ENCODE assay signal across 24 mouse cellular contexts in genomic region chr1:186515071-186515470, GRCm38 (mm10).
DNase-seq lines count a peak whose midpoint lies in the region; ATAC-seq and TF ChIP-seq lines count a peak whose summit lies in the region.
"Had no signal": no experiment of that assay in that cellular context is flagged by ENCODE, and none has a peak within 500 bp of the region (broad histone marks: within the 10 kb centered on the region; RNA-seq: fewer than 3 reads in every experiment).

No protein-coding gene starts in this region.

- 44% methylated on average over 2 of the region's 2 CpGs for WGBS in heart, embryonic 13.5 days

- no peak for TF ChIP-seq CTCF in testis, adult 2 months (IDR thresholded peaks at IDR 0.05; ENCODE audit: control insufficient read depth, insufficient read depth, insufficient replicate concordance, low read depth, low read length)

- H3K27ac ChIP-seq in testis, adult 2 months (ENCODE audit: control insufficient read depth, insufficient read depth, low read depth, low read length): 0 out of 2 replicates have a peak overlapping the region, but pooled peaks have one; percentile 8
- 0 out of 2 replicates have a peak overlapping the region, but pooled peaks have one; percentile 2 for H3K27ac ChIP-seq in heart, embryonic 13.5 days (replicated peaks)
- H3K27ac ChIP-seq: forebrain, embryonic 12.5 days; heart, adult 2 months; left cerebral cortex, adult 2 months; limb, embryonic 12.5 days; liver, embryonic 14.5 days; neural tube, embryonic 13.5 days had no signal

- no peak for ATAC-seq in heart, embryonic 13.5 days (ENCODE audit: extremely low read depth, insufficient number of reproducible peaks, low FRiP score, low TSS enrichment)
- ATAC-seq in megakaryocyte, adult 5-6 weeks (ENCODE audit: poor library complexity, severe bottlenecking): no peak
- ATAC-seq: hindbrain, embryonic 16.5 days; Patski had no signal

- H3K4me2 ChIP-seq in heart, embryonic 13.5 days: peak overlapping the region; percentile 25; the same call in 1 of the 2 replicates
- H3K4me2 ChIP-seq: forebrain, embryonic 12.5 days; limb, embryonic 12.5 days; neural tube, embryonic 13.5 days had no signal

- no peaks in the 10 kb centered on the region for H3K36me3 ChIP-seq in testis, adult 2 months (ENCODE audit: control insufficient read depth, insufficient read depth, low read length)
- H3K36me3 ChIP-seq in heart, embryonic 13.5 days: no peaks in the 10 kb centered on the region
- H3K36me3 ChIP-seq: forebrain, embryonic 12.5 days; limb, embryonic 12.5 days; neural tube, embryonic 13.5 days had no signal

- H3K4me1 ChIP-seq in testis, adult 2 months (ENCODE audit: control insufficient read depth, insufficient read depth, low read length): no peaks in the 10 kb centered on the region; the same call in 1 of the 2 replicates
- peaks cover 22% of the 10 kb centered on the region for H3K4me1 ChIP-seq in heart, embryonic 13.5 days
- H3K4me1 ChIP-seq: limb, embryonic 12.5 days had no signal

- H3K4me3 ChIP-seq in testis, adult 2 months (ENCODE audit: control insufficient read depth, low read depth, low read length): no peak overlapping the region
- H3K4me3 ChIP-seq in heart, embryonic 13.5 days: no peak overlapping the region
- H3K4me3 ChIP-seq: forebrain, embryonic 12.5 days; heart, adult 2 months; left cerebral cortex, adult 2 months; limb, embryonic 12.5 days; neural tube, embryonic 13.5 days had no signal

- no peaks in the 10 kb centered on the region for H3K9me3 ChIP-seq in heart, embryonic 13.5 days
- H3K9me3 ChIP-seq: forebrain, embryonic 12.5 days; limb, embryonic 12.5 days; neural tube, embryonic 13.5 days had no signal

- peak; percentile 13 for DNase-seq in gastrocnemius, postnatal 25 days
- DNase-seq in gastrocnemius, postnatal 4 days (ENCODE audit: low spot score in 2 of 2): no peak
- DNase-seq in testis, postnatal 10 days (ENCODE audit: low spot score): no peak
- peak; percentile 36 for DNase-seq in skeletal muscle tissue, adult 2 months (ENCODE audit: low read depth, low spot score)
- DNase-seq in embryo, embryonic 9.5 days (ENCODE audit: extremely low spot score): no peak
- DNase-seq: adrenal gland, postnatal 36 days; B cell, adult 2 months; cerebellum, adult 8-10 months; embryo, embryonic 11 days; kidney, adult 11 months; kidney, postnatal 25 days; retina, postnatal 1 day; thymus, postnatal 14 days had no signal

- no peaks in the 10 kb centered on the region for H3K27me3 ChIP-seq in testis, adult 2 months (ENCODE audit: control insufficient read depth, insufficient read depth, low read length)
- no peaks in the 10 kb centered on the region for H3K27me3 ChIP-seq in heart, embryonic 13.5 days (replicated peaks)
- H3K27me3 ChIP-seq: forebrain, embryonic 12.5 days; limb, embryonic 12.5 days; neural tube, embryonic 13.5 days; Patski had no signal

- peak overlapping the region; percentile 37; the same call in 1 of the 2 replicates for H3K9ac ChIP-seq in heart, embryonic 13.5 days
- H3K9ac ChIP-seq: forebrain, embryonic 12.5 days; limb, embryonic 12.5 days; liver, embryonic 14.5 days; neural tube, embryonic 13.5 days had no signal

- no peak for TF ChIP-seq POLR2A in testis, adult 2 months (IDR thresholded peaks at IDR 0.05; ENCODE audit: control insufficient read depth, low read depth, low read length)

Comparison
In these comparisons a context has a peak if more than half of its experiments do, and no peak if none do; other contexts are left out.
1. DNase-seq: peak in gastrocnemius, postnatal 25 days (single experiment) and skeletal muscle tissue, adult 2 months (single experiment); none in gastrocnemius, postnatal 4 days (0 of 2), testis, postnatal 10 days (single experiment) and embryo, embryonic 9.5 days (single experiment).